Mouse (Mus musculus) limb, embryonic 12.5 days (tissue): ENCODE data around the gene Plp2. TPM values are rescaled to one million over a fixed set of nuclear protein-coding genes. Genes with fewer than 3 reads are reported as not detected.

Source experiments
- ATAC-seq: fragments of 200-750 bp; cut with Nextera tagmentation; 2 replicates; pipeline ENCODE4 v1.8.0; 2017; ENCODE audit warnings: low read depth, moderate TSS enrichment; ENCODE audit not compliant: insufficient number of reproducible peaks, insufficient read depth, low FRiP score, low TSS enrichment
- H3K27ac ChIP-seq: fragments of 300-500 bp; sonication (generic); 2 replicates; pipeline ENCODE4 v1.5.1; 2016; ENCODE audit warnings: mild to moderate bottlenecking, moderate library complexity
- H3K27me3 ChIP-seq: fragments of 300-500 bp; sonication (generic); 2 replicates; pipeline ENCODE4 v1.6.1; 2016; ENCODE audit warnings: mild to moderate bottlenecking, moderate library complexity
- H3K36me3 ChIP-seq: fragments of 300-500 bp; sonication (generic); 2 replicates; pipeline ENCODE4 v1.6.1; 2016; ENCODE audit warnings: mild to moderate bottlenecking, moderate library complexity
- H3K4me1 ChIP-seq: fragments of 300-500 bp; sonication (generic); replicated peaks from 2 replicates; pipeline ENCODE4 v1.6.1; 2016
- H3K4me2 ChIP-seq: fragments of 300-500 bp; sonication (generic); 2 replicates; pipeline ENCODE4 v1.6.1; 2016; ENCODE audit warnings: mild to moderate bottlenecking, moderate library complexity
- H3K4me3 ChIP-seq: fragments of 300-500 bp; sonication (generic); replicated peaks from 2 replicates; pipeline ENCODE4 v1.5.1; 2016; ENCODE audit warnings: mild to moderate bottlenecking
- H3K9ac ChIP-seq: fragments of 300-500 bp; sonication (generic); replicated peaks from 2 replicates; pipeline ENCODE4 v1.6.1; 2016; ENCODE audit warnings: mild to moderate bottlenecking, moderate library complexity
- H3K9me3 ChIP-seq: fragments of 300-500 bp; sonication (generic); 2 replicates; pipeline ENCODE4 v1.6.1; 2016; ENCODE audit warnings: mild to moderate bottlenecking, moderate library complexity
- WGBS: fragments of 180-500 bp; shearing (Covaris S2); methylation state at CpG from one replicate; pipeline ENCODE4 v1.1.7; 2016; 5-methylcytosine and 5-hydroxymethylcytosine counted together
- polyA plus RNA-seq: library from polyadenylated mRNA; unstranded; fragments of >200 nt; fragmentation: Nextera tagmentation; extraction: Ambion mirVana; gene quantifications from 2 replicates; pipeline ENCODE4 v1.2.1, GENCODE M21; 2016

The Plp2 gene
- polyA plus RNA-seq, 1 experiment from 2014 or later, result 68.9 TPM

GRCm38 (mm10) chrX:7632560-7632959 lies 38.6 kb downstream of the Plp2 start:
- Histone ChIP-seq H3K36me3 (no peaks in the 10 kb centered on the region), H3K27ac (no peak overlapping the region), H3K9ac (no peak overlapping the region), H3K4me2 (no peak overlapping the region), H3K27me3 (no peaks in the 10 kb centered on the region), H3K4me3 (no peak overlapping the region), H3K4me1 (no peaks in the 10 kb centered on the region), H3K9me3 (no peaks in the 10 kb centered on the region)
- 90% methylated on average over 6 of the region's 6 CpGs for WGBS
- no peak for ATAC-seq

Other genes with a start within 250 kb of the Plp2 start
- 0.06 TPM in 1 of 2 replicates, not detected in the other for gene Foxp3, start 97.7 kb downstream of the Plp2 start, polyA plus RNA-seq
- 1.9 and 2.4 TPM in 2 replicates for gene Ppp1r3f, start 97.1 kb downstream of the Plp2 start, polyA plus RNA-seq
- 31.2 and 32.8 TPM in 2 replicates for gene Ccdc22, start 65.9 kb downstream of the Plp2 start, polyA plus RNA-seq
- gene Cacna1f, start 64.3 kb downstream of the Plp2 start, polyA plus RNA-seq, result not detected in 2 replicates
- gene Syp, start 32.9 kb downstream of the Plp2 start, polyA plus RNA-seq, result 0.83 and 1.1 TPM in 2 replicates
- gene Prickle3, start 14.1 kb downstream of the Plp2 start, polyA plus RNA-seq, result 7.2 and 7.4 TPM in 2 replicates
- gene Magix, start 9.9 kb upstream of the Plp2 start, polyA plus RNA-seq, result 0.31 TPM in 1 of 2 replicates, not detected in the other
- gene Gpkow, start 25.7 kb upstream of the Plp2 start, polyA plus RNA-seq, result 42.9 and 43.2 TPM in 2 replicates
- 27.5 and 29.1 TPM in 2 replicates for gene Wdr45, start 42.9 kb upstream of the Plp2 start, polyA plus RNA-seq
- 0.96 TPM in 1 of 2 replicates, not detected in the other for gene Gm45208, start 50.9 kb upstream of the Plp2 start, polyA plus RNA-seq
- 66.5 and 70.9 TPM in 2 replicates for gene Praf2, start 57.0 kb upstream of the Plp2 start, polyA plus RNA-seq
- gene Ccdc120, start 79.5 kb upstream of the Plp2 start, polyA plus RNA-seq, result 22.5 and 24.8 TPM in 2 replicates
- gene Tfe3, start 91.2 kb upstream of the Plp2 start, polyA plus RNA-seq, result 27.7 and 30.4 TPM in 2 replicates
- 43.5 and 44.7 TPM in 2 replicates for gene Gripap1, start 118.4 kb upstream of the Plp2 start, polyA plus RNA-seq
- gene Kcnd1, start 150.9 kb upstream of the Plp2 start, polyA plus RNA-seq, result 0.80 and 0.90 TPM in 2 replicates
- 58.0 and 67.0 TPM in 2 replicates for gene Otud5, start 170.0 kb upstream of the Plp2 start, polyA plus RNA-seq
- 6.2 and 6.8 TPM in 2 replicates for gene Pim2, start 206.9 kb upstream of the Plp2 start, polyA plus RNA-seq
- gene Slc35a2, start 212.6 kb upstream of the Plp2 start, polyA plus RNA-seq, result 26.8 and 30.8 TPM in 2 replicates
- 147 and 149 TPM in 2 replicates for gene Pqbp1, start 227.9 kb upstream of the Plp2 start, polyA plus RNA-seq
- gene Timm17b, start 228.0 kb upstream of the Plp2 start, polyA plus RNA-seq, result 153 and 159 TPM in 2 replicates
- not detected in 2 replicates for gene Gm10491, start 236.4 kb upstream of the Plp2 start, polyA plus RNA-seq
- not detected in 2 replicates for gene Gm10490, start 238.2 kb upstream of the Plp2 start, polyA plus RNA-seq
- 0.35 and 0.99 TPM in 2 replicates for gene Pcsk1n, start 248.4 kb upstream of the Plp2 start, polyA plus RNA-seq